Mouse (Mus musculus): ENCODE measurements at regions not wholly inside any gene's neighbourhood (a gene's known extent, or its start where the extent isn't known, plus 50 kb on each side); places are given as distances from the start of the nearest gene placed in this dataset.
A peak's percentile ranks its signal among the peaks of the same experiment; 100 is the strongest.

GRCm38 (mm10) chr13:37181169-37181787 lies 131.2 kb upstream of the F13a1 start:
- no peak overlapping the region for H3K27ac ChIP-seq
- H3K4me3 ChIP-seq (ENCODE audit: low read length), result no peak overlapping the region
- H3K4me1 ChIP-seq (ENCODE audit: insufficient read depth, low read length), result no peaks in the 10 kb centered on the region
- no peak overlapping the region for H3K4me2 ChIP-seq (ENCODE audit: low read depth, low read length)
- no peaks in the 10 kb centered on the region for H3K9me3 ChIP-seq (ENCODE audit: low read length)
- no peak for ATAC-seq
- no peaks in the 10 kb centered on the region for H3K27me3 ChIP-seq (ENCODE audit: insufficient read depth, low read length)
- H3K36me3 ChIP-seq (ENCODE audit: insufficient read depth, low read length), result no peaks in the 10 kb centered on the region
- no peak overlapping the region for H3K9ac ChIP-seq (replicated peaks; ENCODE audit: low read length)
- DNase-seq (ENCODE audit: low spot score), result no peak
- TF ChIP-seq CTCF (IDR thresholded peaks at IDR 0.05; ENCODE audit: low read depth), result no peak
- 64% methylated on average over 9 of the region's 9 CpGs for WGBS

GRCm38 (mm10) chr13:37176526-37176925 lies 126.5 kb upstream of the F13a1 start:
- no peaks in the 10 kb centered on the region for H3K36me3 ChIP-seq (ENCODE audit: insufficient read depth, low read length)
- WGBS, result 85% methylated on average over 1 of the region's 1 CpGs
- no peak overlapping the region for H3K4me2 ChIP-seq (ENCODE audit: low read depth, low read length)
- H3K4me3 ChIP-seq (ENCODE audit: low read length), result no peak overlapping the region
- ATAC-seq (no peak), DNase-seq (ENCODE audit: low spot score) (no peak)
- H3K9me3 ChIP-seq (ENCODE audit: low read length), result no peaks in the 10 kb centered on the region
- H3K9ac ChIP-seq (replicated peaks; ENCODE audit: low read length), result no peak overlapping the region
- no peaks in the 10 kb centered on the region for H3K27me3 ChIP-seq (ENCODE audit: insufficient read depth, low read length)
- H3K27ac ChIP-seq, result no peak overlapping the region
- TF ChIP-seq CTCF (IDR thresholded peaks at IDR 0.05; ENCODE audit: low read depth), result no peak
- no peaks in the 10 kb centered on the region for H3K4me1 ChIP-seq (ENCODE audit: insufficient read depth, low read length)

- TF ChIP-seq CTCF (IDR thresholded peaks at IDR 0.05; ENCODE audit: low read depth), result no peak
- no peak overlapping the region for H3K4me2 ChIP-seq (ENCODE audit: low read depth, low read length)
- no peaks in the 10 kb centered on the region for H3K27me3 ChIP-seq (ENCODE audit: insufficient read depth, low read length)
- H3K4me1 ChIP-seq (ENCODE audit: insufficient read depth, low read length), result no peaks in the 10 kb centered on the region
- no peak overlapping the region for H3K27ac ChIP-seq
- no peaks in the 10 kb centered on the region for H3K9me3 ChIP-seq (ENCODE audit: low read length)
- WGBS, result 87% methylated on average over 8 of the region's 8 CpGs
- H3K4me3 ChIP-seq (ENCODE audit: low read length), result no peak overlapping the region
- DNase-seq (ENCODE audit: low spot score) (no peak), ATAC-seq (no peak)
- H3K36me3 ChIP-seq (ENCODE audit: insufficient read depth, low read length), result no peaks in the 10 kb centered on the region
- no peak overlapping the region for H3K9ac ChIP-seq (replicated peaks; ENCODE audit: low read length)
Observed at GRCm38 (mm10) chr13:37175997-37176396, 126.0 kb upstream of the F13a1 start.

GRCm38 (mm10) chr13:37158831-37159522 lies 108.9 kb upstream of the F13a1 start:
- no peak overlapping the region for H3K4me3 ChIP-seq (ENCODE audit: low read length)
- H3K4me2 ChIP-seq (ENCODE audit: low read depth, low read length), result no peak overlapping the region
- no peaks in the 10 kb centered on the region for H3K27me3 ChIP-seq (ENCODE audit: insufficient read depth, low read length)
- DNase-seq (ENCODE audit: low spot score) (no peak), ATAC-seq (no peak)
- H3K36me3 ChIP-seq (ENCODE audit: insufficient read depth, low read length), result no peaks in the 10 kb centered on the region
- no peaks in the 10 kb centered on the region for H3K4me1 ChIP-seq (ENCODE audit: insufficient read depth, low read length)
- WGBS, result 64% methylated on average over 4 of the region's 4 CpGs
- H3K9ac ChIP-seq (replicated peaks; ENCODE audit: low read length), result no peak overlapping the region
- H3K27ac ChIP-seq, result no peak overlapping the region
- TF ChIP-seq CTCF (IDR thresholded peaks at IDR 0.05; ENCODE audit: low read depth), result no peak
- H3K9me3 ChIP-seq (ENCODE audit: low read length), result no peaks in the 10 kb centered on the region

- no peak for DNase-seq (ENCODE audit: low spot score)
- Histone ChIP-seq H3K27ac (no peak overlapping the region), H3K9me3 (ENCODE audit: low read length) (no peaks in the 10 kb centered on the region), H3K4me2 (ENCODE audit: low read depth, low read length) (no peak overlapping the region), H3K4me3 (ENCODE audit: low read length) (no peak overlapping the region), H3K4me1 (ENCODE audit: insufficient read depth, low read length) (no peaks in the 10 kb centered on the region), H3K36me3 (ENCODE audit: insufficient read depth, low read length) (no peaks in the 10 kb centered on the region), H3K27me3 (ENCODE audit: insufficient read depth, low read length) (no peaks in the 10 kb centered on the region), H3K9ac (replicated peaks; ENCODE audit: low read length) (no peak overlapping the region)
- ATAC-seq, result no peak
- 80% methylated on average over 3 of the region's 3 CpGs for WGBS
- no peak for TF ChIP-seq CTCF (IDR thresholded peaks at IDR 0.05; ENCODE audit: low read depth)
Observed at GRCm38 (mm10) chr13:37157808-37158207, 107.8 kb upstream of the F13a1 start.

- Histone ChIP-seq H3K4me1 (ENCODE audit: insufficient read depth, low read length) (peaks cover 6% of the 10 kb centered on the region), H3K27me3 (ENCODE audit: insufficient read depth, low read length) (no peaks in the 10 kb centered on the region), H3K9ac (replicated peaks; ENCODE audit: low read length) (no peak overlapping the region), H3K4me3 (ENCODE audit: low read length) (no peak overlapping the region), H3K9me3 (ENCODE audit: low read length) (no peaks in the 10 kb centered on the region), H3K27ac (no peak overlapping the region), H3K4me2 (ENCODE audit: low read depth, low read length) (no peak overlapping the region), H3K36me3 (ENCODE audit: insufficient read depth, low read length) (no peaks in the 10 kb centered on the region)
- ATAC-seq (peak; percentile 47; the same call in 1 of the 2 replicates), DNase-seq (ENCODE audit: low spot score) (peak; percentile 44)
- WGBS, result 33% methylated on average over 4 of the region's 4 CpGs
- no peak for TF ChIP-seq CTCF (IDR thresholded peaks at IDR 0.05; ENCODE audit: low read depth)
Observed at GRCm38 (mm10) chr13:37151835-37152516, 101.9 kb upstream of the F13a1 start.

- H3K9ac ChIP-seq (replicated peaks; ENCODE audit: low read length), result no peak overlapping the region
- no peaks in the 10 kb centered on the region for H3K36me3 ChIP-seq (ENCODE audit: insufficient read depth, low read length)
- peaks cover 6% of the 10 kb centered on the region for H3K4me1 ChIP-seq (ENCODE audit: insufficient read depth, low read length)
- 90% methylated on average over 1 of the region's 1 CpGs for WGBS
- no peaks in the 10 kb centered on the region for H3K27me3 ChIP-seq (ENCODE audit: insufficient read depth, low read length)
- H3K4me3 ChIP-seq (ENCODE audit: low read length), result no peak overlapping the region
- no peak overlapping the region for H3K4me2 ChIP-seq (ENCODE audit: low read depth, low read length)
- DNase-seq (ENCODE audit: low spot score) (no peak), ATAC-seq (no peak)
- H3K27ac ChIP-seq, result no peak overlapping the region
- no peaks in the 10 kb centered on the region for H3K9me3 ChIP-seq (ENCODE audit: low read length)
- no peak for TF ChIP-seq CTCF (IDR thresholded peaks at IDR 0.05; ENCODE audit: low read depth)
Observed at GRCm38 (mm10) chr13:37149961-37150360, 99.9 kb upstream of the F13a1 start.
